Mouse (Mus musculus) lung, embryonic 14.5 days (tissue): ENCODE measurements around the gene Cenpb. TPM values are rescaled to one million over a fixed set of nuclear protein-coding genes. Genes with fewer than 3 reads are reported as not detected.
A peak's percentile ranks its signal among the peaks of the same experiment; 100 is the strongest.

Experiments used
- ATAC-seq: fragments of 200-750 bp; cut with Nextera tagmentation; 2 replicates; pipeline ENCODE4 v1.8.0; 2017; ENCODE audit warnings: mild to moderate bottlenecking, moderate TSS enrichment, moderate library complexity; ENCODE audit not compliant: insufficient read depth
- DNase-seq: peaks from one replicate; pipeline ENCODE4 v3.0.0-alpha.2; 2015
- H3K27ac ChIP-seq: fragments of 300-500 bp; sonication (generic); 2 replicates; pipeline ENCODE4 v1.5.1; 2014; ENCODE audit warnings: low read depth, mild to moderate bottlenecking, moderate library complexity
- H3K27me3 ChIP-seq: fragments of 300-500 bp; sonication (generic); 2 replicates; pipeline ENCODE4 v1.6.1; 2014; ENCODE audit warnings: low read length, control low read depth; ENCODE audit not compliant: insufficient read depth
- H3K36me3 ChIP-seq: fragments of 300-500 bp; sonication (generic); 2 replicates; pipeline ENCODE4 v1.6.1; 2014; ENCODE audit warnings: control low read depth; ENCODE audit not compliant: insufficient read depth
- H3K4me1 ChIP-seq: fragments of 300-500 bp; sonication (generic); 2 replicates; pipeline ENCODE4 v1.6.1; 2014; ENCODE audit warnings: antibody characterized with exemption, control low read depth; ENCODE audit not compliant: insufficient read depth
- H3K4me2 ChIP-seq: fragments of 300-500 bp; sonication (generic); 2 replicates; pipeline ENCODE4 v1.6.1; 2014; ENCODE audit warnings: mild to moderate bottlenecking
- H3K4me3 ChIP-seq: fragments of 300-500 bp; sonication (generic); 2 replicates; pipeline ENCODE4 v1.5.1; 2014; ENCODE audit warnings: low read depth, low read length
- H3K9ac ChIP-seq: fragments of 300-500 bp; sonication (generic); 2 replicates; pipeline ENCODE4 v1.6.1; 2014
- H3K9me3 ChIP-seq: fragments of 300-500 bp; sonication (generic); 2 replicates; pipeline ENCODE4 v1.6.1; 2016; ENCODE audit warnings: low read depth, low read length, control low read depth
- CTCF ChIP-seq: IDR thresholded peaks from 2 replicates; pipeline ENCODE4 v1.5.1; 2016; ENCODE audit warnings: antibody characterized with exemption, low read depth
- WGBS: fragments of 180-500 bp; shearing (Covaris S2); extraction: QIAGEN DNeasy Blood & Tissue Kit; methylation state at CpG from one replicate; pipeline ENCODE4 v1.1.7; 2014; 5-methylcytosine and 5-hydroxymethylcytosine counted together
- polyA plus RNA-seq: library from polyadenylated mRNA; unstranded; fragments of >200 nt; fragmentation: Nextera tagmentation; extraction: Ambion mirVana; gene quantifications from 2 replicates; pipeline ENCODE4 v1.2.1, GENCODE M21; 2014

The Cenpb gene
- polyA plus RNA-seq, 1 experiment from 2014 or later, result 9.3 TPM

- Histone ChIP-seq H3K27me3 (no peaks in the 10 kb centered on the region), H3K36me3 (peaks cover 87% of the 10 kb centered on the region), H3K4me2 (no peak overlapping the region), H3K4me1 (no peaks in the 10 kb centered on the region), H3K9me3 (no peaks in the 10 kb centered on the region), H3K4me3 (no peak overlapping the region), H3K27ac (no peak overlapping the region), H3K9ac (no peak overlapping the region)
- DNase-seq, result no peak
- ATAC-seq, result no peak; the same call in 1 of the 2 replicates
- 68% methylated on average over 22 of the region's 22 CpGs for WGBS
- no peak for TF ChIP-seq CTCF
Measured at GRCm38 (mm10) chr2:131143007-131143780, 36.7 kb downstream of the Cenpb start.

- Histone ChIP-seq H3K27me3 (no peaks in the 10 kb centered on the region), H3K36me3 (peaks cover 87% of the 10 kb centered on the region), H3K4me3 (no peak overlapping the region), H3K4me1 (no peaks in the 10 kb centered on the region), H3K9me3 (no peaks in the 10 kb centered on the region), H3K27ac (no peak overlapping the region), H3K4me2 (no peak overlapping the region), H3K9ac (no peak overlapping the region)
- peak; percentile 87 for TF ChIP-seq CTCF
- ATAC-seq (peak; percentile 71), DNase-seq (peak; percentile 89)
- WGBS, result 29% methylated on average over 18 of the region's 18 CpGs
Measured at GRCm38 (mm10) chr2:131142592-131142991, 37.3 kb downstream of the Cenpb start.

DNA sequence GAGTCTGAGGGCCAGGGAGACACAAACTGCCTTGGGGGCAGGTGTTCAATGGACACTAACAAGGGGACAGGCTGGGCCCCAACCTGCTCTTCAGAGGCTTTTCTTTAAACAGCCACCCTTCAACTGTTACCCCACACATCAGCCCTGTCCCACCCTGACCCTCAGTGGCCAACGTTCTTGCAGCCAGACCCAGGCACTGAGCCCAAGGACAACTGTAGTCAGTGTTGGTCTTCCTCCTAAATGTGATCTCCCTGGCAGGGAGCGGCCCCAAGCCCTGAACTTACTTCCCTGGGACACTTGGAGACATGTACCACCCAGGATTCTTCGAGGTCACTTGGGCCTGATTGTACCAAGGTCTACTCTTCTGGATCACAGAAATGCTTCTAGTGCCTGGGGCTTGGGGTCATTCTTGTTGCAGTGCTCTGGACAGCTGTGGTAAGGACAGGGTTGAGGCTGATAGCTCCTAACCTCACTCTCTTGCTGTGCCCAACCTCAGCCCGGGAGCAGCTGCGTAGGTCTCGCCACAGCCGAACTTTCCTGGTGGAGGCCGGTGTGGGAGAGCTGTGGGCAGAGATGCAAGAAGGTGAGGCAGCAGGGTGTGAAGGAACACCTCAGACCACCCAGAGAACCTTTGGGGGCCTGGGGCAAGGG lies 38.4 kb downstream of the Cenpb start:
- Histone ChIP-seq H3K27me3 (no peaks in the 10 kb centered on the region), H3K4me1 (no peaks in the 10 kb centered on the region), H3K36me3 (peaks cover 80% of the 10 kb centered on the region), H3K9me3 (no peaks in the 10 kb centered on the region), H3K27ac (no peak overlapping the region), H3K9ac (no peak overlapping the region), H3K4me3 (no peak overlapping the region), H3K4me2 (no peak overlapping the region)
- 86% methylated on average over 8 of the region's 8 CpGs for WGBS
- no peak for TF ChIP-seq CTCF
- ATAC-seq (no peak), DNase-seq (no peak)

DNA sequence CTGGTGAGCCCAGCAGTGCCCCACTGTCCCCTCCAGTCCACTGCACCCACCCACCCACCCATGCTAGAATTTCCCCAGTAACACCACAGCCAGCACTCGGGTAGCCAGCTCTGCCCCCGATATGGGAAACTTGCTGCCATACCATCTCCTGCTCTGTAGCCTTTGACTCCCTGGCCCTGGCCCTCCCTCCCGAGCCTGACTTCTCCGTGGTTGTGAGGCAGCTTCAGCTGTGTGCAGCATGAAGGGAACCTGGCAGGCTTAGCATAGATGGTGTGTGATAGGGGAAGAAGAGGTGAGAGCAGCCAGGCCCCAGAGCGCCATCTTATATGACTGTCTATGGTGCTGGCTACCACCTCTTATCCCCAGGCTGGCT lies 39.3 kb downstream of the Cenpb start:
- Histone ChIP-seq H3K27ac (peak overlapping the region; percentile 61; the same call in 1 of the 2 replicates), H3K36me3 (peaks cover 73% of the 10 kb centered on the region), H3K9ac (no peak overlapping the region), H3K27me3 (no peaks in the 10 kb centered on the region), H3K4me3 (no peak overlapping the region), H3K4me1 (no peaks in the 10 kb centered on the region), H3K4me2 (no peak overlapping the region), H3K9me3 (no peaks in the 10 kb centered on the region)
- TF ChIP-seq CTCF, result no peak
- DNase-seq, result no peak
- no peak for ATAC-seq
- WGBS, result 52% methylated on average over 5 of the region's 5 CpGs

DNA sequence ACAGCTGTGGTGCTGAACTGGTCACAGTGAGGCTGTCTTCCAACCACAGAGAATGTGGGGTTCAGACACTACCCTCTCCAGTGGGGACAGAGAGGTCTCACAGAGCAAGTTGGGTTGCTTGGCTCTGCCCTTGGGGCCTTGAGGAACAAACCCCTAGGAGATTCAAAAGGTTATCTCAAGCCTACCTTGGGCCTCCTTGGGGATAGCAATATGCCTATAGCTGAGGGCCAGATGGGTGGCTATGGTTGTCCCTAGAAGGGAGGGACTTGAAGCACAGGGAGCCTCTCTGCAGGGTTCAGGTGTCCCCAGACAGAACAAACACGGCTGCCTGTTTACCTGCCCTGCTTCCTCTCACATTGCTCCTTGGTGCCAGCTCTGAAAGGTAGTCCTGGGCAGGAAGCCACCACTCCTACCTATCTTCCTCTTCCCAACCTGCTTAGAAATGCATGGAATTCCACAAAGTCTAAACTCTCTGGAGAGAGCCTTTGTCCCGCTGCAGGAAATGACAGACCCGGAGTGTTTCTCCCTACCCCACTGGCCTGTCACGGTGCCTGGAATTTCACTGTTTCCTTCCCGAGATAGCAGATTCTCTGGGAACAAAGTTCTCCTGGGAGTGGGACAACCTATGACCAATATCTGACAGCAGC lies 39.9 kb downstream of the Cenpb start:
- no peaks in the 10 kb centered on the region for H3K27me3 ChIP-seq
- ATAC-seq (no peak), DNase-seq (peak; percentile 45)
- 26% methylated on average over 5 of the region's 5 CpGs for WGBS
- H3K9me3 ChIP-seq, result no peaks in the 10 kb centered on the region
- H3K36me3 ChIP-seq, result peaks cover 73% of the 10 kb centered on the region
- no peak for TF ChIP-seq CTCF
- no peaks in the 10 kb centered on the region for H3K4me1 ChIP-seq
- no peak overlapping the region for H3K4me2 ChIP-seq
- peak overlapping the region; percentile 61; the same call in 1 of the 2 replicates for H3K27ac ChIP-seq
- no peak overlapping the region for H3K9ac ChIP-seq
- H3K4me3 ChIP-seq, result no peak overlapping the region

- Histone ChIP-seq H3K9ac (no peak overlapping the region), H3K36me3 (peaks cover 66% of the 10 kb centered on the region), H3K27ac (no peak overlapping the region), H3K9me3 (no peaks in the 10 kb centered on the region), H3K4me3 (no peak overlapping the region), H3K27me3 (no peaks in the 10 kb centered on the region), H3K4me1 (no peaks in the 10 kb centered on the region), H3K4me2 (no peak overlapping the region)
- WGBS, result 80% methylated on average over 5 of the region's 5 CpGs
- DNase-seq (no peak), ATAC-seq (no peak)
- no peak for TF ChIP-seq CTCF
Measured at GRCm38 (mm10) chr2:131139287-131139686, 40.6 kb downstream of the Cenpb start.

DNA sequence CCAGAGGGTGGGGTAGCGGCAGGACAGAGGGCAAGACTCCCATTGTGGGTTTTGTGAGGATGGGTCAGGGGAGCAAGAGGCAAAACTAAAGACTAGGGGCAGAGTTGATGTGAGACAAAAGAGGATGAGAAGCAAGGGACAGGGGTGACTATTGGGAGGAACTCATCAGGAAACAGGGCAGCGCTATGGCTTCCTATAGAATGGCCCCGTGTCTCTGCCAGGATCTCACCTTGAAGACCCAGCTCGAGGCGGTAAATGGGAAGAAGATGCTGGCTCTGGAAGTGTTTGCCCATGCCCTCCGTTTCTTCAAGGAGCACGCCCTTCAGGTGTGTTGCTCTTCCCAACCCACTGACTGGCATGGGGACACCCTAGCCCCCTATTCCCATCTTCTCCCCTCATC lies 41.1 kb downstream of the Cenpb start:
- ATAC-seq, result no peak
- Histone ChIP-seq H3K4me3 (no peak overlapping the region), H3K9me3 (no peaks in the 10 kb centered on the region), H3K27ac (no peak overlapping the region), H3K4me2 (no peak overlapping the region), H3K36me3 (peaks cover 66% of the 10 kb centered on the region), H3K27me3 (no peaks in the 10 kb centered on the region), H3K4me1 (no peaks in the 10 kb centered on the region), H3K9ac (no peak overlapping the region)
- DNase-seq, result no peak
- TF ChIP-seq CTCF, result no peak
- WGBS, result 92% methylated on average over 7 of the region's 7 CpGs
